Mouse (Mus musculus) bone marrow, adult 2 months (tissue): ENCODE results near the gene Spag4. TPM values are rescaled to one million over a fixed set of nuclear protein-coding genes. Genes with fewer than 3 reads are reported as not detected.

Experiments used
- H3K27ac ChIP-seq: fragments of 200-500 bp; 2 replicates; pipeline ENCODE4 v1.5.1; 2012; ENCODE audit warnings: low read depth, mild to moderate bottlenecking, control low read depth, inconsistent platforms, low read length; ENCODE audit not compliant: control insufficient read depth, poor library complexity, insufficient read depth
- H3K4me1 ChIP-seq: fragments of 200-500 bp; 2 replicates; pipeline ENCODE4 v1.6.1; 2011; ENCODE audit warnings: low read length; ENCODE audit not compliant: control insufficient read depth, insufficient read depth
- H3K4me3 ChIP-seq: fragments of 200-500 bp; replicated peaks from 2 replicates; pipeline ENCODE3; 2011; ENCODE audit warnings: mild to moderate bottlenecking, low read depth, low read length, control low read depth; ENCODE audit not compliant: control insufficient read depth
- CTCF ChIP-seq: fragments of 200-500 bp; IDR thresholded peaks from 2 replicates; pipeline ENCODE4 v1.5.1; 2011; ENCODE audit warnings: low read length, control low read depth; ENCODE audit not compliant: control insufficient read depth, insufficient read depth
- POLR2A ChIP-seq: fragments of 200-500 bp; IDR thresholded peaks from 2 replicates; pipeline ENCODE4 v1.6.1; 2011; ENCODE audit warnings: low read depth, mild to moderate bottlenecking, control low read depth, low read length, borderline replicate concordance; ENCODE audit not compliant: control insufficient read depth
- WGBS: fragments of 180-500 bp; shearing (Covaris S2); methylation state at CpG from one replicate; pipeline ENCODE4 v1.1.7; 2018; 5-methylcytosine and 5-hydroxymethylcytosine counted together
- polyA plus RNA-seq: library from polyadenylated mRNA; stranded (reverse); fragments of >200 nt; gene quantifications from 2 replicates; pipeline ENCODE4 v1.2.4, GENCODE M21; 2011; ENCODE audit warnings: low replicate concordance; ENCODE audit not compliant: missing spikeins, insufficient read depth, insufficient read length

Spag4 gene
- 0.99 and 5.4 TPM in 2 replicates for polyA plus RNA-seq

GRCm38 (mm10) chr2:156065099-156066041 lies at the start of gene Spag4:
TSS of gene Spag4 (plus strand) at chr2:156065175.
- Histone ChIP-seq H3K4me3 (peak within 1 kb of the TSS; percentile 70), H3K27ac (peak within 1 kb of the TSS; percentile 45; the same call in 1 of the 2 replicates), H3K4me1 (no peaks in the 10 kb centered on the region)
- WGBS: under 1% methylated on average over 72 of the region's 81 CpGs
- TF ChIP-seq CTCF (no peak), POLR2A (no peak)

- Histone ChIP-seq H3K4me1 (no peaks in the 10 kb centered on the region), H3K27ac (no peak overlapping the region), H3K4me3 (no peak overlapping the region)
- no peak for TF ChIP-seq CTCF
- no peak for TF ChIP-seq POLR2A
- 89% methylated on average over 3 of the region's 3 CpGs for WGBS
Observed at GRCm38 (mm10) chr2:156018106-156018505, 46.9 kb upstream of the Spag4 start.

DNA sequence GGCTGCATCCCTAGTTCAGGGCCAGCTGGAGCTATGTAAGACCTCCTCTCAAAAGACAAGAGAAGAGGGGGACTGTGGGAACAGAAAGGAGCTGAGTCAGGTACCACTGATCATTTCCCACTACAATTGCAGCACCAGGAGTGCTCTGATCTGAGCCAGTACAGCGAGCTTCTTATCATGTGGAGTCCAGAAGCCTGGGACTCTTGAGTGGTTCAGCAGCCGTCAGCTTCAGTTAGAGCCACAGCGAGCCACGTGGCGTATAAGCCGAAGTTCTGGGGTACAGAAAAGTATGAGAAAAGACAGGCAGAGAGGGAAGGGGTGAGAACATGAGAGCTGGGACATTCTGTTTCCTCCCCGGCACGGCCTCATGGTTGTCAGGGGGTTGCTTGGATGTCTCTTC lies 43.8 kb upstream of the Spag4 start:
- Histone ChIP-seq H3K4me3 (no peak overlapping the region), H3K27ac (no peak overlapping the region), H3K4me1 (no peaks in the 10 kb centered on the region; the same call in 1 of the 2 replicates)
- no peak for TF ChIP-seq CTCF
- no peak for TF ChIP-seq POLR2A
- 71% methylated on average over 8 of the region's 8 CpGs for WGBS

GRCm38 (mm10) chr2:156021765-156022164 lies 43.2 kb upstream of the Spag4 start:
- H3K4me1 ChIP-seq: no peaks in the 10 kb centered on the region; the same call in 1 of the 2 replicates
- 78% methylated on average over 2 of the region's 2 CpGs for WGBS
- TF ChIP-seq POLR2A: no peak
- no peak for TF ChIP-seq CTCF
- no peak overlapping the region for H3K27ac ChIP-seq
- no peak overlapping the region for H3K4me3 ChIP-seq

- TF ChIP-seq POLR2A (no peak), CTCF (no peak)
- no peaks in the 10 kb centered on the region; the same call in 1 of the 2 replicates for H3K4me1 ChIP-seq
Observed at GRCm38 (mm10) chr2:156025482-156025881, 39.5 kb upstream of the Spag4 start.

DNA sequence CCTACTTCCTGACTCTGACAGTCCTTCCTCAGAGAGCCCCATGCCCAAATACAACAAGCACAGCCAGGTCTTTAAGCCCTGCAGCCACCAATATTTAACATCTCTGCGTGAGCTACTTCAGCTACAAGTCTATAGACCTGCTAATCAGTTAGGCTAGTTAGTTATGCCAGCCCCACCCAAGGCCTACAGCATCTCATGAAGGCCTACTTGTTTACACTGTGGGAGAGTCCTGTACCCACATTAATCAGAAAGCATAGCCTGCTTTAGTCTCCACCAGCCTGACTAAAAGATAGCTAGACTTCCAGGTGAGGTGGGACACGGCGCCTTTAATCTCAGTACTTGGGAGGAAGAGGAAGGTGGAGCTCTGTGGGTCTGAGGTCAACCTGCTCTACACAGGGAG lies 25.6 kb upstream of the Spag4 start:
- Histone ChIP-seq H3K27ac (no peak overlapping the region), H3K4me3 (no peak overlapping the region), H3K4me1 (no peaks in the 10 kb centered on the region)
- WGBS: 79% methylated on average over 3 of the region's 3 CpGs
- no peak for TF ChIP-seq CTCF
- TF ChIP-seq POLR2A: no peak

More at GRCm38 (mm10) chr2:156025482-156025881, 39.5 kb upstream of the Spag4 start:
- H3K4me3 ChIP-seq: no peak overlapping the region
- H3K27ac ChIP-seq: no peak overlapping the region

GRCm38 (mm10) chr2:156042903-156043302 lies 22.1 kb upstream of the Spag4 start:
- no peaks in the 10 kb centered on the region for H3K4me1 ChIP-seq
- TF ChIP-seq POLR2A (no peak), CTCF (no peak)
- WGBS: 46% methylated on average over 8 of the region's 8 CpGs
- H3K4me3 ChIP-seq: no peak overlapping the region
- no peak overlapping the region for H3K27ac ChIP-seq

- H3K4me1 ChIP-seq: no peaks in the 10 kb centered on the region
- H3K27ac ChIP-seq: no peak overlapping the region
- TF ChIP-seq CTCF (no peak), POLR2A (no peak)
- 17% methylated on average over 19 of the region's 19 CpGs for WGBS
- H3K4me3 ChIP-seq: no peak overlapping the region
Observed at GRCm38 (mm10) chr2:156047929-156048328, 17.0 kb upstream of the Spag4 start.

- no peak within 1 kb of the TSS for H3K27ac ChIP-seq
- no peak within 1 kb of the TSS for H3K4me3 ChIP-seq
- WGBS: 79% methylated on average over 9 of the region's 9 CpGs
- H3K4me1 ChIP-seq: no peaks in the 10 kb centered on the region
- no peak for TF ChIP-seq CTCF
- TF ChIP-seq POLR2A: no peak
Observed at GRCm38 (mm10) chr2:156052816-156053215, 12.2 kb upstream of the Spag4 start, which contains the start of gene Fer1l4. TSS of gene Fer1l4 (minus strand) at chr2:156052947.
